ENCODE assay signal across 27 mouse cellular contexts in the genomic region with DNA sequence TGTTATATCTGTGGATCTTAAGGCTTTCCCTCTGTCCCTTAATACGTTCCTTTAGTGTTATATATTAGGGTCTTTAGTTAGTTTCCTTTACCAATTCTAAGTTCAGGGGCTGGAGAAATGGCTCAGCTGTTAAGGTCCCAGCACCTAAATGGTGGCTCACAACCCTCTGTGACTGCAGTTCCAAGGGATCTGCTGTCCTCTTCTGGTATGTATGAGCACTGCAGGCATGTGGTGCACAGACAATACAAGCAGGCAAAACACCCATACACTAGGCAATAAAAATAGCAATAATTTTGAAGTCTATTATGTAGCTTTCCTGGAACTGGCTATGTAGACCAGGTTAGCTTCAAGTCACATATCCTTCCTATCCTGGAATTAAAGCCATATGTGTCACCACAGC. TPM values are rescaled to one million over a fixed set of nuclear protein-coding genes. Genes with fewer than 3 reads are reported as not detected.
DNase-seq lines count a peak whose midpoint lies in the region; ATAC-seq and TF ChIP-seq lines count a peak whose summit lies in the region.
"Had no signal": no experiment of that assay in that cellular context is flagged by ENCODE, and none has a peak within 500 bp of the region (broad histone marks: within the 10 kb centered on the region; RNA-seq: fewer than 3 reads in every experiment).

No protein-coding gene starts in this region.

- ATAC-seq in hindbrain, postnatal 0 days, result no peak
- no peak for ATAC-seq in hindbrain, embryonic 11.5 days (ENCODE audit: low FRiP score)
- ATAC-seq: activated CD4-positive, CD25-positive, alpha-beta regulatory T cell, adult 4 months; forebrain, embryonic 13.5 days; hindbrain, embryonic 16.5 days had no signal

- H3K27ac ChIP-seq in hindbrain, postnatal 0 days, result no peak overlapping the region
- no peak overlapping the region for H3K27ac ChIP-seq in hindbrain, embryonic 11.5 days (ENCODE audit: low read depth, low read length)
- H3K27ac ChIP-seq: embryonic facial prominence, embryonic 10.5 days; forebrain, embryonic 13.5 days; heart, adult 2 months; heart, embryonic 15.5 days; hindbrain, embryonic 12.5 days had no signal

- H3K9me3 ChIP-seq in hindbrain, postnatal 0 days (ENCODE audit: low read length), result no peaks in the 10 kb centered on the region
- no peaks in the 10 kb centered on the region for H3K9me3 ChIP-seq in hindbrain, embryonic 11.5 days (ENCODE audit: control insufficient read depth, low read length)
- H3K9me3 ChIP-seq in E14TG2a.4 (ENCODE audit: low read length), result no peaks in the 10 kb centered on the region
- H3K9me3 ChIP-seq: forebrain, embryonic 13.5 days; heart, embryonic 15.5 days; hindbrain, embryonic 12.5 days had no signal

- peak; percentile 15; the same call in 1 of the 2 replicates for TF ChIP-seq CTCF in hindbrain, postnatal 0 days (IDR thresholded peaks at IDR 0.05; ENCODE audit: low read depth)
- peak; percentile 92 for TF ChIP-seq CTCF in E14TG2a.4 (conservative IDR thresholded peaks at IDR 0.05; ENCODE audit: low read length)

- 88% methylated on average over 1 of the region's 1 CpGs for WGBS in hindbrain, postnatal 0 days
- WGBS in hindbrain, embryonic 11.5 days, result 100% methylated on average over 1 of the region's 1 CpGs

- no peaks in the 10 kb centered on the region for H3K4me1 ChIP-seq in hindbrain, postnatal 0 days (ENCODE audit: insufficient read depth, low read length)
- H3K4me1 ChIP-seq in hindbrain, embryonic 11.5 days (replicated peaks; ENCODE audit: control insufficient read depth, insufficient read depth, low read length), result no peaks in the 10 kb centered on the region
- peaks cover 13% of the 10 kb centered on the region for H3K4me1 ChIP-seq in E14TG2a.4 (replicated peaks; ENCODE audit: low read depth, low read length)
- H3K4me1 ChIP-seq: embryonic facial prominence, embryonic 10.5 days; forebrain, embryonic 13.5 days; heart, embryonic 15.5 days; hindbrain, embryonic 12.5 days had no signal

- intact Hi-C loops in heart, postnatal 14 days (cut with DNase I), result no loop called here

- no peak for DNase-seq in hindbrain, postnatal 0 days (ENCODE audit: low spot score)
- DNase-seq in hindbrain, embryonic 11.5 days (ENCODE audit: low spot score), result no peak
- DNase-seq in ES-CJ7 (ENCODE audit: low read depth, low spot score) (peak; percentile 48), ZHBTc4 (ENCODE audit: low read depth, low spot score) (peak; percentile 65)
- DNase-seq in embryo, embryonic 11 days, result no peak
- DNase-seq in heart, postnatal 14 days, result no peak
- DNase-seq: adrenal gland, adult 2 months; adrenal gland, postnatal 25 days; cerebellum, adult 18-20 months; cerebellum, adult 9-11 months; cerebellum, postnatal 36 days; gastrocnemius, postnatal 10 days; heart, adult 2 months; kidney, adult 2 months had no signal

- no peak overlapping the region for H3K9ac ChIP-seq in hindbrain, postnatal 0 days (replicated peaks; ENCODE audit: low read length)
- H3K9ac ChIP-seq in hindbrain, embryonic 11.5 days (ENCODE audit: low read depth, low read length), result no peak overlapping the region
- H3K9ac ChIP-seq: forebrain, embryonic 13.5 days; heart, embryonic 15.5 days; hindbrain, embryonic 12.5 days had no signal

- no peak overlapping the region for H3K4me2 ChIP-seq in hindbrain, postnatal 0 days (ENCODE audit: low read depth, low read length)
- no peak overlapping the region for H3K4me2 ChIP-seq in hindbrain, embryonic 11.5 days (replicated peaks; ENCODE audit: low read depth, low read length)
- H3K4me2 ChIP-seq: forebrain, embryonic 13.5 days; heart, embryonic 11.5 days; heart, embryonic 15.5 days; hindbrain, embryonic 12.5 days had no signal

- no peak overlapping the region for H3K4me3 ChIP-seq in hindbrain, postnatal 0 days (ENCODE audit: low read length)
- H3K4me3 ChIP-seq in hindbrain, embryonic 11.5 days (ENCODE audit: low read depth, low read length), result no peak overlapping the region
- H3K4me3 ChIP-seq in E14TG2a.4 (replicated peaks; ENCODE audit: low read length), result no peak overlapping the region
- H3K4me3 ChIP-seq: embryonic facial prominence, embryonic 10.5 days; forebrain, embryonic 13.5 days; heart, adult 2 months; heart, embryonic 15.5 days; hindbrain, embryonic 12.5 days had no signal

- H3K27me3 ChIP-seq in hindbrain, postnatal 0 days (ENCODE audit: insufficient read depth, low read length), result no peaks in the 10 kb centered on the region
- no peaks in the 10 kb centered on the region for H3K27me3 ChIP-seq in hindbrain, embryonic 11.5 days (ENCODE audit: control insufficient read depth, insufficient read depth, low read length)
- H3K27me3 ChIP-seq in E14TG2a.4 (ENCODE audit: insufficient read depth, low read length), result no peaks in the 10 kb centered on the region
- H3K27me3 ChIP-seq: CH12.LX; forebrain, embryonic 13.5 days; heart, embryonic 15.5 days; hindbrain, embryonic 12.5 days had no signal

- no peaks in the 10 kb centered on the region for H3K36me3 ChIP-seq in hindbrain, postnatal 0 days (ENCODE audit: insufficient read depth, low read length)
- no peaks in the 10 kb centered on the region for H3K36me3 ChIP-seq in hindbrain, embryonic 11.5 days (ENCODE audit: control insufficient read depth, insufficient read depth, low read length)
- H3K36me3 ChIP-seq in E14TG2a.4 (ENCODE audit: insufficient read depth, low read length), result no peaks in the 10 kb centered on the region
- H3K36me3 ChIP-seq: embryonic facial prominence, embryonic 10.5 days; heart, embryonic 15.5 days; hindbrain, embryonic 12.5 days had no signal

RNA-seq across cellular contexts. Expression of gene Aurkc, which starts 36.5 kb away (rescaled TPM):
- 0.31 TPM in 1 of 2 replicates, not detected in the other for total RNA-seq in hindbrain, postnatal 0 days (2014; rRNA removed)
- 0.40 TPM in 1 of 2 replicates, not detected in the other for polyA plus RNA-seq in hindbrain, postnatal 0 days (2015; fragmentation: Nextera tagmentation; extraction: Ambion mirVana)
- polyA plus RNA-seq in hindbrain, embryonic 11.5 days (2014; fragmentation: Nextera tagmentation; extraction: Ambion mirVana), result not detected in 2 replicates
- not detected for total RNA-seq in heart, postnatal 14 days (2021)
- total RNA-seq: adrenal gland, adult 2 months; adrenal gland, postnatal 25 days; gastrocnemius, postnatal 10 days; gastrocnemius, postnatal 4 days; heart, adult 2 months; heart, postnatal 25 days had no signal
- polyA plus RNA-seq: activated CD4-positive, CD25-positive, alpha-beta regulatory T cell, adult 4 months; adrenal gland, adult 2 months; embryonic facial prominence, embryonic 10.5 days; embryonic facial prominence, embryonic 14.5 days; forebrain, embryonic 13.5 days; heart, adult 2 months; heart, embryonic 11.5 days; heart, embryonic 15.5 days; hindbrain, embryonic 16.5 days; intestine, embryonic 14.5 days; kidney, adult 2 months had no signal

Comparison
In these comparisons a context has a peak if more than half of its experiments do, and no peak if none do; other contexts are left out.
1. DNase-seq: peak in ES-CJ7 (single experiment) and ZHBTc4 (single experiment); none in hindbrain, postnatal 0 days (single experiment), hindbrain, embryonic 11.5 days (single experiment), embryo, embryonic 11 days (single experiment) and heart, postnatal 14 days (0 of 2).